Mouse (Mus musculus) forebrain, postnatal 0 days (tissue): ENCODE measurements around the gene Alk. TPM values are rescaled to one million over a fixed set of nuclear protein-coding genes. Genes with fewer than 3 reads are reported as not detected.

ENCODE experiments used
- ATAC-seq: fragments of 200-750 bp; cut with Nextera tagmentation; 2 replicates; pipeline ENCODE4 v1.8.0; 2017; ENCODE audit warnings: mild to moderate bottlenecking, moderate library complexity
- DNase-seq: peaks from one replicate; pipeline ENCODE4 v3.0.0-alpha.2; 2015
- H3K27ac ChIP-seq: fragments of 300-500 bp; sonication (generic); 2 replicates; pipeline ENCODE4 v1.5.1; 2014; ENCODE audit warnings: low read depth, mild to moderate bottlenecking, antibody characterized with exemption, low read length, moderate library complexity, mixed read lengths
- H3K27me3 ChIP-seq: fragments of 300-500 bp; sonication (generic); 2 replicates; pipeline ENCODE4 v1.6.1; 2014; ENCODE audit warnings: mild to moderate bottlenecking, low read length, mixed read lengths; ENCODE audit not compliant: insufficient read depth
- H3K36me3 ChIP-seq: fragments of 300-500 bp; sonication (generic); 2 replicates; pipeline ENCODE4 v1.6.1; 2014; ENCODE audit warnings: mild to moderate bottlenecking, moderate library complexity; ENCODE audit not compliant: insufficient read depth
- H3K4me1 ChIP-seq: fragments of 300-500 bp; sonication (generic); 2 replicates; pipeline ENCODE4 v1.6.1; 2014; ENCODE audit warnings: antibody characterized with exemption; ENCODE audit not compliant: insufficient read depth
- H3K4me2 ChIP-seq: fragments of 300-500 bp; sonication (generic); 2 replicates; pipeline ENCODE4 v1.6.1; 2014; ENCODE audit warnings: low read depth, mild to moderate bottlenecking, moderate library complexity
- H3K4me3 ChIP-seq: fragments of 300-500 bp; sonication (generic); 2 replicates; pipeline ENCODE4 v1.5.1; 2014; ENCODE audit warnings: low read depth, low read length, mixed read lengths
- H3K9ac ChIP-seq: fragments of 300-500 bp; sonication (generic); 2 replicates; pipeline ENCODE4 v1.6.1; 2014; ENCODE audit warnings: mild to moderate bottlenecking
- H3K9me3 ChIP-seq: fragments of 300-500 bp; sonication (generic); 2 replicates; pipeline ENCODE4 v1.6.1; 2016; ENCODE audit warnings: low read length
- CTCF ChIP-seq: sonication (generic); IDR thresholded peaks from 2 replicates; pipeline ENCODE4 v1.5.1; 2016; ENCODE audit warnings: antibody characterized with exemption, control low read depth, low read depth
- WGBS: fragments of 180-500 bp; shearing (Covaris S2); extraction: QIAGEN DNeasy Blood & Tissue Kit; methylation state at CpG from one replicate; pipeline ENCODE4 v1.1.7; 2014; 5-methylcytosine and 5-hydroxymethylcytosine counted together
- polyA plus RNA-seq: library from polyadenylated mRNA; unstranded; fragments of >200 nt; fragmentation: Nextera tagmentation; extraction: Ambion mirVana; gene quantifications from 2 replicates; pipeline ENCODE4 v1.2.1, GENCODE M21; 2015
- total RNA-seq: library from RNA; depleted of rRNA; stranded (reverse); fragments of >200 nt; gene quantifications from 2 replicates; pipeline ENCODE4 v1.2.3, GENCODE M21; 2014

Alk gene
- total and polyA plus RNA-seq, 2 experiments from 2014 or later = 1.6 to 8.8 TPM

- no peaks in the 10 kb centered on the region for H3K36me3 ChIP-seq
- H3K4me2 ChIP-seq = no peak overlapping the region
- H3K27ac ChIP-seq = no peak overlapping the region
- H3K4me1 ChIP-seq = no peaks in the 10 kb centered on the region
- no peak overlapping the region for H3K4me3 ChIP-seq
- no peaks in the 10 kb centered on the region for H3K9me3 ChIP-seq
- no peak overlapping the region for H3K9ac ChIP-seq
- DNase-seq (no peak), ATAC-seq (no peak)
- 89% methylated on average over 1 of the region's 1 CpGs for WGBS
- no peaks in the 10 kb centered on the region for H3K27me3 ChIP-seq
- TF ChIP-seq CTCF = no peak
Measured at GRCm38 (mm10) chr17:72296349-72296748, 308.1 kb downstream of the Alk start.

DNA sequence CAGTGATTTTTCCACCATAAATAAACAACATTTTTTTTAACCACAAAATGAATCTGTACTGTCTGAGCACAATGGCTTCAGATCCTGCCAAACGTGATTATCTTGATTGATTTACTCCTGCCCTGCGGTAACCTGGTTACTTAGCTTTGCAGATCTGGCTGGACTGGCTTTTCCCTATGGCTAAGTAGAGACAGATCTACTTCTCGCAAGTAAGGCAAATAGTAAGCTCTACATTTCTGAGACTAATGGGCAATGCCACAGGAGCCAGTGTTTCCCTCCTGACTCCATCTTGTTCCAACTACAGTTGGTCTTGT, 311.2 kb downstream of the Alk start:
- Histone ChIP-seq H3K4me3 (no peak overlapping the region), H3K36me3 (no peaks in the 10 kb centered on the region), H3K4me1 (no peaks in the 10 kb centered on the region), H3K4me2 (no peak overlapping the region), H3K27ac (no peak overlapping the region), H3K27me3 (no peaks in the 10 kb centered on the region), H3K9me3 (no peaks in the 10 kb centered on the region), H3K9ac (no peak overlapping the region)
- ATAC-seq = no peak
- DNase-seq = no peak
- TF ChIP-seq CTCF = no peak
- 42% methylated on average over 3 of the region's 3 CpGs for WGBS

DNA sequence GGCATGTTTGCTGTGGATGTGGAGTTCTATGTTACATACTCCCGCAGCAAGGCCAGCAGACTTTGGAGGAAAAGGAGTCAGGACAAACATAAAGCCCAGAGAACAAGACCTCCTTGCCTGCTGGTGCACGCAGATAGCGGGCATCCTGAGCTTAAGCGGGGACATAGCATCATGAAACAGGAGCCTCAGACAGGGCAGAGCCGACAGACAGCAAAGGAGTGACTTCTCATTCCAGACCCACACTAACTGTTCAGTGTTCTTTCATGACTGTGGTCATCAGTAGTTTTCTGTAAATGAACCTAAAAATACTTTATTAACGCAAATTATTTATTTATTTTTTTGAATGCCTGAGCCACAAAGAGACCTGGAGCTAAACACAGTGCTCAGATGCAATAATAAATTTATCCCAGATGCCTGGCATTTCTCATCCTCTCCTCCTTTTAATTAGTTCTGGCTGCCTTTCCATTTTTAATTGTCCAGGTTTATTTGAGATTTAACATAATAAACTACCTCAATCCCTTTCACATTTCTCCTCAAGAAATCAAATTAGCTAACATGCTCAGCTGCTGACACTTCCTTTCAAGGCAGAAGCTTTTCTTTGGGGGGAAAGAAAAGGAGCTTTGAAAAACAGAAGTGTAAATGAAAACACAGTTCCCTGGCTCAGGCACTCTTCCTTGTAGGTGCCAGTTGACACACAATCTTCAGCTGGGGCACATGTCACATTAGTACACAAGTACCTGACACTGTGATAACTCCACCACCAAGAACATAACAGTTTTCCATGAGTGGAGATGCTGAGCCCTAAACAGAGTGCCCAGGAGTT, 311.8 kb downstream of the Alk start:
- Histone ChIP-seq H3K36me3 (no peaks in the 10 kb centered on the region), H3K4me1 (no peaks in the 10 kb centered on the region), H3K27ac (no peak overlapping the region), H3K9me3 (no peaks in the 10 kb centered on the region), H3K9ac (no peak overlapping the region), H3K4me2 (no peak overlapping the region), H3K4me3 (no peak overlapping the region), H3K27me3 (no peaks in the 10 kb centered on the region)
- TF ChIP-seq CTCF = no peak
- DNase-seq (no peak), ATAC-seq (no peak)
- WGBS = 49% methylated on average over 6 of the region's 6 CpGs

- Histone ChIP-seq H3K4me3 (no peak overlapping the region), H3K9me3 (no peaks in the 10 kb centered on the region), H3K4me1 (no peaks in the 10 kb centered on the region), H3K36me3 (no peaks in the 10 kb centered on the region), H3K27me3 (no peaks in the 10 kb centered on the region), H3K9ac (no peak overlapping the region), H3K4me2 (no peak overlapping the region), H3K27ac (no peak overlapping the region)
- WGBS = 4% methylated on average over 3 of the region's 3 CpGs
- TF ChIP-seq CTCF = no peak
- DNase-seq = peak; percentile 27
- no peak for ATAC-seq
Measured at GRCm38 (mm10) chr17:72285961-72286360, 318.5 kb downstream of the Alk start.

- no peak for TF ChIP-seq CTCF
Measured at GRCm38 (mm10) chr17:72278296-72278695, 326.1 kb downstream of the Alk start.

DNA sequence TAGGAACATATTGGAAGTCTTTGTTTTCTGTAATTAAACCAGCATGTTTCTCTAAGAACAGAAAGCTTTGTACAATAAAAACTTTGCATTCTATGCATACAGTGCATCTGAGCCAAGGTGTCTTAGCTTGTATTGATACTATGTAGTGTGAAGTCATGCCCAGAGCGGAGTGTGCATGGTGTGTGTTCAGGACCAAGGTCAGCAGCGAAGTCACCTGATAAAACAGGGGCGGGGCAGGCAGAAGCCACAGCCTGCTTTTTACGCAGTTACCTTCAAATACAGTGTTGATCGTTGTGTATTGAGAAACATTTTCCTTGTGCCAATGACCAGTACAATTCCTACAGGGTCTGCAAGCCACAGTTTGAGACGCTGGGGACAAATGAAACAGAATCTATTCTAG, 327.6 kb downstream of the Alk start:
- H3K4me2 ChIP-seq = no peak overlapping the region
- no peaks in the 10 kb centered on the region for H3K36me3 ChIP-seq
- no peaks in the 10 kb centered on the region for H3K4me1 ChIP-seq
- ATAC-seq (no peak), DNase-seq (no peak)
- H3K4me3 ChIP-seq = no peak overlapping the region
- WGBS = 82% methylated on average over 6 of the region's 6 CpGs
- no peak overlapping the region for H3K27ac ChIP-seq
- TF ChIP-seq CTCF = no peak
- H3K27me3 ChIP-seq = no peaks in the 10 kb centered on the region
- H3K9me3 ChIP-seq = no peaks in the 10 kb centered on the region
- H3K9ac ChIP-seq = no peak overlapping the region

More at GRCm38 (mm10) chr17:72278296-72278695, 326.1 kb downstream of the Alk start:
- H3K27me3 ChIP-seq = no peaks in the 10 kb centered on the region
- H3K4me1 ChIP-seq = no peaks in the 10 kb centered on the region
- DNase-seq (no peak), ATAC-seq (no peak)
- no peaks in the 10 kb centered on the region for H3K36me3 ChIP-seq
- no peaks in the 10 kb centered on the region for H3K9me3 ChIP-seq
- H3K27ac ChIP-seq = no peak overlapping the region
- no peak overlapping the region for H3K4me3 ChIP-seq
- no peak overlapping the region for H3K9ac ChIP-seq
- H3K4me2 ChIP-seq = no peak overlapping the region

DNA sequence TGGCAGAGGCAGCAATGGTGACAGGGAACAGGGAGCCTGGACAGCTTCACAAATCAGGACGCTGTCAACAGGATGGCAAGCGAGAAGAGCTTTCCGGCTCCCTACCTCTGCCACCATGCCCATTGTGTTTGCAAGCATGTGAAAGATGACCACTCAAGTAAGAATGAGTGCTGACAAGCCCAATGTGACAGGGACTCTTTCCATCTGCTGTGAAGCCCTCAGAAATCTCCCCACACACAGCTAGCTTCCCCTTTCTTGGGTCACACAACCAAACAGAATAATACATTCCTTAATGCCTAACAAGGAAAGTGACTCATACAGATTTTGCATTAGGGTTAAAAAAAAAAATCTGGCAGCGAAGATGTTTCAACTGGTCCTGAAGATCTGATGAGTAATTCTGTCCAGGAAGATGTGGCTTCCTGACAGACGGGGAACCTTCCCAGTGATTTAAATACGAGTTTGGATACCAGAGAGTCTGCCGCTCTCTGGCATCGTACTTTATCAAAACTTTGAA, 329.0 kb downstream of the Alk start:
- Histone ChIP-seq H3K27ac (no peak overlapping the region), H3K4me1 (no peaks in the 10 kb centered on the region), H3K27me3 (no peaks in the 10 kb centered on the region), H3K4me3 (no peak overlapping the region), H3K9ac (no peak overlapping the region), H3K36me3 (no peaks in the 10 kb centered on the region), H3K9me3 (no peaks in the 10 kb centered on the region), H3K4me2 (no peak overlapping the region)
- no peak for TF ChIP-seq CTCF
- WGBS = 77% methylated on average over 8 of the region's 8 CpGs
- DNase-seq (no peak), ATAC-seq (no peak)
